ENCODE assay signal across 8 mouse cellular contexts in the genomic region with DNA sequence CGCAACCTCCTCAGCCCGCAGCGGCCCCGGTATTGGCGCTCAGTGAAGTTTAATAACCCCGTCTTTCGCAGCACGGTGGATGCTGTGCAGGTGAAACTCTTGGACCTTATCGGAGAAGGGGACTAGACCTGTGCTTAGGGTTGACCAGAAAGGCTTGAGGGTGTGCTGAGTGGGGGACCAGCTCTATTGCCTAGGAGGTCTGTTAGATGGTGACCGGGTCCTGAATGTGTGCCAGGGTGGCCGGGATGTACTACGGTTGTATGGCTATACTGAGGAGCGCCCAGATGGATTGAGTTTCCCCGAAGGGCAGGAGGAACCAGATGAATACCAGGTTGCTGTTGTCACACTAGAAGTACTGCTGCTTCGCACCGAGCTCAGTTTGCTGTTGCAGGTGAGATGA. TPM values are rescaled to one million over a fixed set of nuclear protein-coding genes. Genes with fewer than 3 reads are reported as not detected.
A peak's percentile ranks its signal among the peaks of the same experiment; 100 is the strongest.
DNase-seq lines count a peak whose midpoint lies in the region; ATAC-seq and TF ChIP-seq lines count a peak whose summit lies in the region.

No protein-coding gene starts in this region.

- H3K36me3 ChIP-seq in hindbrain, embryonic 14.5 days (replicated peaks; ENCODE audit: control insufficient read depth, insufficient read depth): peaks cover 46% of the 10 kb centered on the region
- peaks cover 49% of the 10 kb centered on the region for H3K36me3 ChIP-seq in macrophage (ENCODE audit: inconsistent target)

- no peak for ATAC-seq in hindbrain, embryonic 14.5 days (ENCODE audit: low FRiP score)
- no peak for ATAC-seq in frontal cortex, adult (ENCODE audit: low TSS enrichment)

- no peaks in the 10 kb centered on the region for H3K27me3 ChIP-seq in hindbrain, embryonic 14.5 days (ENCODE audit: control insufficient read depth, insufficient read depth, low read length)

- H3K27ac ChIP-seq in left cerebral cortex, adult 2 months: peak overlapping the region; percentile 79; the same call in 1 of the 2 replicates
- H3K27ac ChIP-seq in hindbrain, embryonic 14.5 days: no peak overlapping the region
- peak overlapping the region; percentile 17 for H3K27ac ChIP-seq in macrophage

- H3K4me1 ChIP-seq in hindbrain, embryonic 14.5 days (replicated peaks; ENCODE audit: control insufficient read depth, insufficient read depth, low read length): peaks cover 20% of the 10 kb centered on the region

- no peak for TF ChIP-seq CTCF in left cerebral cortex, adult 2 months (IDR thresholded peaks at IDR 0.05)

- H3K9me3 ChIP-seq in hindbrain, embryonic 14.5 days (ENCODE audit: control insufficient read depth, low read length): no peaks in the 10 kb centered on the region

- H3K4me2 ChIP-seq in hindbrain, embryonic 14.5 days (replicated peaks): peak overlapping the region; percentile 86

- H3K9ac ChIP-seq in hindbrain, embryonic 14.5 days: peak overlapping the region; percentile 80

- WGBS in hindbrain, embryonic 14.5 days: 11% methylated on average over 16 of the region's 16 CpGs
- 5% methylated on average over 16 of the region's 16 CpGs for WGBS in macrophage (ENCODE audit: missing documents)

- peaks cover 86% of the 10 kb centered on the region for H3K79me2 ChIP-seq in macrophage (ENCODE audit: inconsistent target)

- H3K4me3 ChIP-seq in left cerebral cortex, adult 2 months: peak overlapping the region; percentile 91
- H3K4me3 ChIP-seq in hindbrain, embryonic 14.5 days (replicated peaks; ENCODE audit: low read length): peak overlapping the region; percentile 74
- peak overlapping the region; percentile 97 for H3K4me3 ChIP-seq in macrophage (ENCODE audit: inconsistent target)

- intact Hi-C loops in left cerebral cortex, adult 2 months (cut with DNase I): no loop called here

- DNase-seq in left cerebral cortex, adult 2 months (ENCODE audit: extremely low spot score in 1 of 2, low spot score in 2 of 2): no peak
- no peak for DNase-seq in left cerebral cortex, adult 11 months (ENCODE audit: low spot score)
- DNase-seq in cerebellum, postnatal 10 days: peak; percentile 53 to 65
- no peak for DNase-seq in hindbrain, embryonic 14.5 days (ENCODE audit: low spot score)
- DNase-seq in right cerebral cortex, postnatal 14 days: no peak
- DNase-seq in layer of hippocampus, postnatal 10 days (ENCODE audit: low spot score in 2 of 2): no peak

RNA-seq across cellular contexts. Expression of a gene that starts 0.7 kb away (rescaled TPM):
- total RNA-seq in left cerebral cortex, adult 2 months (2021): 10 to 100 TPM; 40.9 to 43.4 TPM
- polyA plus RNA-seq in hindbrain, embryonic 14.5 days (2014; fragmentation: Nextera tagmentation; extraction: Ambion mirVana): 12.5 and 20.4 TPM in 2 replicates
- total RNA-seq in macrophage (2018; cell fraction: chromatin; rRNA removed): 100 to 1,000 TPM in 21 of 26 experiments, 10 to 100 TPM in 5; 69.3 to 546 (median 161) TPM
- 10 to 100 TPM; 18.5 to 69.7 (median 41.8) TPM for total RNA-seq in macrophage (2018; cell fraction: cytosol; rRNA removed)
- total RNA-seq in macrophage (2018; cell fraction: nucleus; rRNA removed): 100 to 1,000 TPM in 12 of 26 experiments, 10 to 100 TPM in 14; 48.4 to 452 (median 92.2) TPM
- 16.3 to 31.6 TPM (median 19.7 TPM) in 3 replicates for polyA plus RNA-seq in macrophage (2018)
- total RNA-seq in layer of hippocampus, postnatal 10 days (2021): 10 to 100 TPM; 35.6 to 37.2 TPM

RNA-seq across cellular contexts. Expression of a gene that starts 1.3 kb away (rescaled TPM):
- 10 to 100 TPM; 46.0 to 60.3 TPM for total RNA-seq in left cerebral cortex, adult 2 months (2021)
- polyA plus RNA-seq in hindbrain, embryonic 14.5 days (2014; fragmentation: Nextera tagmentation; extraction: Ambion mirVana): 152 and 179 TPM in 2 replicates
- 1,000 to 10,000 TPM in 5 of 26 experiments, 100 to 1,000 TPM in 21; 180 to 1,564 (median 563) TPM for total RNA-seq in macrophage (2018; cell fraction: chromatin; rRNA removed)
- total RNA-seq in macrophage (2018; cell fraction: cytosol; rRNA removed): 100 to 1,000 TPM; 247 to 986 (median 578) TPM
- total RNA-seq in macrophage (2018; cell fraction: nucleus; rRNA removed): 1,000 to 10,000 TPM in 1 of 26 experiments, 100 to 1,000 TPM in 25; 124 to 1,032 (median 499) TPM
- polyA plus RNA-seq in macrophage (2018): 172 to 350 TPM (median 300 TPM) in 3 replicates
- total RNA-seq in layer of hippocampus, postnatal 10 days (2021): 10 to 100 TPM; 54.0 to 62.7 TPM

RNA-seq across cellular contexts. Expression of a gene that starts 7.1 kb away (rescaled TPM):
- 10 to 100 TPM; 49.8 to 50.3 TPM for total RNA-seq in left cerebral cortex, adult 2 months (2021)
- polyA plus RNA-seq in hindbrain, embryonic 14.5 days (2014; fragmentation: Nextera tagmentation; extraction: Ambion mirVana): 37.2 and 39.2 TPM in 2 replicates
- total RNA-seq in macrophage (2018; cell fraction: chromatin; rRNA removed): 10 to 100 TPM in 18 of 26 experiments, 1 to 10 TPM in 8; 7.2 to 51.2 (median 15.6) TPM
- total RNA-seq in macrophage (2018; cell fraction: cytosol; rRNA removed): 10 to 100 TPM; 11.2 to 26.1 (median 17.0) TPM
- 10 to 100 TPM in 20 of 26 experiments, 1 to 10 TPM in 6; 7.9 to 36.5 (median 15.7) TPM for total RNA-seq in macrophage (2018; cell fraction: nucleus; rRNA removed)
- 11.9 to 22.1 TPM (median 17.9 TPM) in 3 replicates for polyA plus RNA-seq in macrophage (2018)
- total RNA-seq in layer of hippocampus, postnatal 10 days (2021): 10 to 100 TPM; 50.2 to 54.6 TPM

RNA-seq across cellular contexts. Expression of a gene that starts 11.1 kb away (rescaled TPM):
- 10 to 100 TPM; 13.0 to 16.4 TPM for total RNA-seq in left cerebral cortex, adult 2 months (2021)
- 7.4 and 8.0 TPM in 2 replicates for polyA plus RNA-seq in hindbrain, embryonic 14.5 days (2014; fragmentation: Nextera tagmentation; extraction: Ambion mirVana)
- total RNA-seq in macrophage (2018; cell fraction: chromatin; rRNA removed): 100 to 1,000 TPM in 21 of 26 experiments, 10 to 100 TPM in 5; 91.7 to 186 (median 138) TPM
- 10 to 100 TPM; 48.9 to 92.5 (median 72.8) TPM for total RNA-seq in macrophage (2018; cell fraction: cytosol; rRNA removed)
- total RNA-seq in macrophage (2018; cell fraction: nucleus; rRNA removed): 100 to 1,000 TPM in 19 of 26 experiments, 10 to 100 TPM in 7; 82.2 to 197 (median 115) TPM
- 57.2 to 69.1 TPM (median 61.1 TPM) in 3 replicates for polyA plus RNA-seq in macrophage (2018)
- total RNA-seq in layer of hippocampus, postnatal 10 days (2021): 10 to 100 TPM; 11.1 to 13.0 TPM

RNA-seq across cellular contexts. Expression of a gene that starts 14.3 kb away (rescaled TPM):
- 10 to 100 TPM; 46.8 to 51.6 TPM for total RNA-seq in left cerebral cortex, adult 2 months (2021)
- 192 and 207 TPM in 2 replicates for polyA plus RNA-seq in hindbrain, embryonic 14.5 days (2014; fragmentation: Nextera tagmentation; extraction: Ambion mirVana)
- total RNA-seq in macrophage (2018; cell fraction: chromatin; rRNA removed): 100 to 1,000 TPM in 21 of 26 experiments, 10 to 100 TPM in 5; 51.0 to 542 (median 200) TPM
- 100 to 1,000 TPM; 187 to 602 (median 367) TPM for total RNA-seq in macrophage (2018; cell fraction: cytosol; rRNA removed)
- total RNA-seq in macrophage (2018; cell fraction: nucleus; rRNA removed): 100 to 1,000 TPM in 23 of 26 experiments, 10 to 100 TPM in 3; 83.9 to 509 (median 252) TPM
- polyA plus RNA-seq in macrophage (2018): 213 to 335 TPM (median 292 TPM) in 3 replicates
- 10 to 100 TPM; 87.3 to 91.8 TPM for total RNA-seq in layer of hippocampus, postnatal 10 days (2021)

Comparison
In these comparisons a context has a peak if more than half of its experiments do, and no peak if none do; other contexts are left out.
1. DNase-seq: peak in cerebellum, postnatal 10 days (2 of 2); none in left cerebral cortex, adult 2 months (0 of 2), left cerebral cortex, adult 11 months (single experiment), hindbrain, embryonic 14.5 days (single experiment), right cerebral cortex, postnatal 14 days (single experiment) and layer of hippocampus, postnatal 10 days (0 of 2).
2. Peak in every context shown above with its lines, with median percentiles within 50 percentile points of each other: H3K4me3 ChIP-seq.